Mouse (Mus musculus) cortical plate, adult 2 months (tissue): ENCODE data around the gene Cnppd1.

ENCODE experiments used
- CTCF ChIP-seq: fragments of 200-500 bp; IDR thresholded peaks from 2 replicates; pipeline ENCODE4 v1.5.1; 2011; ENCODE audit warnings: mild to moderate bottlenecking, control low read depth, low read length; ENCODE audit not compliant: insufficient read depth; ENCODE audit errors: extremely low read depth
- POLR2A ChIP-seq: fragments of 200-500 bp; IDR thresholded peaks from 2 replicates; pipeline ENCODE4 v1.6.1; 2011; ENCODE audit warnings: mild to moderate bottlenecking, low read length, control low read depth; ENCODE audit not compliant: insufficient read depth; ENCODE audit errors: extremely low read depth

DNA sequence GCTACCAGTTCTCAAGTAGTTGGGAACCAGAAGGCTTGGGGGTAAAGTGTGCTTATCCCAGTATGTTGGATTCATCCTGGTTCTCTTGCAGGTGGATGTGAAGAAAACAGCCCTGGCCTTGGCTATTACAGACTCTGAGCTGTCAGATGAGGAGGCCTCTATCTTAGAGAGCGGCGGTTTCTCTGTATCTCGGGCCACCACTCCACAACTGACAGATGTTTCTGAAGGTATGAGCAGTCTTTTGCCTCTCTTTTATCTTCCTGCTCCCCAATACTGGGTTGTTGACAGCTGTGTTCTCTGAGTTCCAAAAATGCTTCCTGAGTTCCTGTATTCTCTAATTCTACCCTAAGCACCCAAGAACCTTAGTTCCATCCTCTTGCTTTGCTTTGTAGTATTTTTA, 3.1 kb upstream of the Cnppd1 start:
- TF ChIP-seq CTCF = no peak
- no peak for TF ChIP-seq POLR2A
